Mouse (Mus musculus) lung, embryonic 16.5 days (tissue): Measurements from ENCODE around the gene Nfix. TPM values are rescaled to one million over a fixed set of nuclear protein-coding genes. Genes with fewer than 3 reads are reported as not detected.

Experiments
- ATAC-seq: fragments of 200-750 bp; cut with Nextera tagmentation; 2 replicates; pipeline ENCODE4 v1.8.0; 2017; ENCODE audit warnings: low read depth, mild to moderate bottlenecking, moderate library complexity
- H3K27ac ChIP-seq: fragments of 300-500 bp; sonication (generic); 2 replicates; pipeline ENCODE4 v1.5.1; 2014; ENCODE audit warnings: mild to moderate bottlenecking, control low read depth, low read length
- H3K27me3 ChIP-seq: fragments of 300-500 bp; sonication (generic); 2 replicates; pipeline ENCODE4 v1.6.1; 2014; ENCODE audit warnings: low read depth, low read length, mixed read lengths; ENCODE audit not compliant: control insufficient read depth, insufficient read depth
- H3K36me3 ChIP-seq: fragments of 300-500 bp; sonication (generic); 2 replicates; pipeline ENCODE4 v1.6.1; 2014; ENCODE audit warnings: low read length; ENCODE audit not compliant: control insufficient read depth, insufficient read depth
- H3K4me1 ChIP-seq: fragments of 300-500 bp; sonication (generic); replicated peaks from 2 replicates; pipeline ENCODE4 v1.6.1; 2014; ENCODE audit warnings: low read length, mixed read lengths; ENCODE audit not compliant: control insufficient read depth, insufficient read depth
- H3K4me2 ChIP-seq: fragments of 300-500 bp; sonication (generic); 2 replicates; pipeline ENCODE4 v1.6.1; 2014; ENCODE audit warnings: low read depth, low read length, control low read depth
- H3K4me3 ChIP-seq: fragments of 300-500 bp; sonication (generic); 2 replicates; pipeline ENCODE4 v1.5.1; 2014; ENCODE audit warnings: mild to moderate bottlenecking, low read length, control low read depth
- H3K9ac ChIP-seq: fragments of 300-500 bp; sonication (generic); 2 replicates; pipeline ENCODE4 v1.6.1; 2014; ENCODE audit warnings: low read length, control low read depth
- H3K9me3 ChIP-seq: fragments of 300-500 bp; sonication (generic); 2 replicates; pipeline ENCODE4 v1.6.1; 2016; ENCODE audit warnings: low read length; ENCODE audit not compliant: control insufficient read depth
- WGBS: fragments of 180-500 bp; shearing (Covaris S2); extraction: QIAGEN DNeasy Blood & Tissue Kit; methylation state at CpG from one replicate; pipeline ENCODE4 v1.1.7; 2014; 5-methylcytosine and 5-hydroxymethylcytosine counted together
- polyA plus RNA-seq: library from polyadenylated mRNA; unstranded; fragments of >200 nt; fragmentation: Nextera tagmentation; extraction: Ambion mirVana; gene quantifications from 2 replicates; pipeline ENCODE4 v1.2.1, GENCODE M21; 2015

Nfix gene
- polyA plus RNA-seq, 1 experiment from 2014 or later, result 43.9 TPM

DNA sequence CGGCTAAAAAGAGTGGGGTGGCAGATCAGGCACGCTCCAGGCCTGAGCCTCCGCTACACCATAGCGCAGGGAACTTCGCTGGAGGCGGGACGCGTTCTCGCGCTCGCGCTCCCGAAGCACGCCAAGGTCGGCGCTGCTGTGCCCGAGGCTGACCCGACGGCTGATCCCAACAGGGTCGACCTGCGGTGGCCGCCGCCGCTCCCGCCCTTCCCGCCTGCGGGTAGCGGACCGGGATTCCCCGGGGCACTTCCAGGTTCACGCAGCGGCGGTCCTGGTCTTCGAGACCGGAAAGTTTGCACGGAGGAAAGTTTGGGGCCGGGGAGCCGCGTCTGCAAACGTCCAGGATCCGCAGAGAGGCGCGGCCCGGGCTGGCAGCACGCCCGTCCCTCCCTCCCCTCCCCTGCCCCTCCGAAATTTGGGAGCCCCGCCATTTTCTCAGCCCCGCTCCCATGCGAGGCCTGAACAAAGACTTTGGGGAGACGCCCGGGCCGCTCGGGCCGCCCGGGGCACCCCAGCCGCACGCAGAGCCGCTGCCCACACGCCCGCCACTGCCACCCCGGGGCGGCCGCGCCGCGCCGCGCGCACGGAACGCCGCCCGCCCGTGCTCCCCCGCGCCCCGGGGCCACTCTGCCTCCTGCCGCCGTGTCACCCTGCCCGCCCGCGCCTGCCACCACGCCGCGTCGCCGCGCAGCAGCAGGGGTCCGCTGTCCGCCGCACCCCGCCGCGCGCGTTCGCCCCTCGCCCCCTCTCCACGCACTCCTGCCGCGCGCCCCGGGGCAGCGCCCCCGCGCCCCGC is 810 bp downstream of the Nfix start:
- peak overlapping the region; percentile 90 for H3K4me2 ChIP-seq
- 0% methylated on average over 62 of the region's 108 CpGs for WGBS
- no peaks in the 10 kb centered on the region for H3K9me3 ChIP-seq
- H3K27ac ChIP-seq, result peak overlapping the region; percentile 94
- no peaks in the 10 kb centered on the region for H3K27me3 ChIP-seq
- peaks cover 48% of the 10 kb centered on the region for H3K4me1 ChIP-seq
- H3K4me3 ChIP-seq, result peak overlapping the region; percentile 90
- peak overlapping the region; percentile 99 for H3K9ac ChIP-seq
- peak; percentile 40 for ATAC-seq
- H3K36me3 ChIP-seq, result peaks cover 4% of the 10 kb centered on the region; the same call in 1 of the 2 replicates

DNA sequence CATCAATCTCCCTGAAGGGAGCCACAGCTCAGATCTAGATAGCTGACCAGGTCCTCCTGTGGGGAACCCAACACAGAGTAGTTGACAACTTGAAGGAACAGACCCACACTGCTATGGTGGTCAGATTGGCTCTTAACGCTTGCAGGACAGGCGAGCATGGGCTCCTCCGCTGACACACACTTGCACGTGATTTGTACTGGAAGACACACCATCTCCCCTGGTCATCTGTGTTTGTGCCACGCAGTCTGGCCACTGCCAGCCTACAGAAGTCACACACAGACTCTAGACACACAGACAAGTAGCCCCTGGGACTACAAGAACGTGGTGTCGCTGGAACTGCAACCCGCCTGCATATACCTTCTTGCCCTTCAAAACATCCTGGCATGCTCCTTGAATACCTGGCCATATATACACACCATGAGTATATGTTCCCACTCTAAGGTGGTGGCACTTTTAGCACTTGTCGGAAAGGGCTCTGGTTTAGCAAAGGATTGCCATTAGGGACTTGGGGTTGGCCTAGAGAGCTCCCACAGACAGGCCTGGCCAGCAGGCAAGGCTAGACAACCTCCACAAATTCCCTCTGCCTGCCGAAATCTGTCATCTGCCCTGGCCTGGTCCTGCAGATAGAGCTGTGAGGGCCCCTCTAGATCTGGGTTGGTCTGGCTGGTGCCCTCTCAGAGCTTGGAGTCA is 1.6 kb downstream of the Nfix start:
- no peak for ATAC-seq
- Histone ChIP-seq H3K4me1 (peaks cover 54% of the 10 kb centered on the region), H3K4me3 (peak overlapping the region; percentile 90), H3K9me3 (no peaks in the 10 kb centered on the region), H3K9ac (peak overlapping the region; percentile 99), H3K27me3 (no peaks in the 10 kb centered on the region), H3K27ac (peak overlapping the region; percentile 94), H3K36me3 (peaks cover 4% of the 10 kb centered on the region; the same call in 1 of the 2 replicates), H3K4me2 (peak overlapping the region; percentile 90)
- 59% methylated on average over 10 of the region's 10 CpGs for WGBS

DNA sequence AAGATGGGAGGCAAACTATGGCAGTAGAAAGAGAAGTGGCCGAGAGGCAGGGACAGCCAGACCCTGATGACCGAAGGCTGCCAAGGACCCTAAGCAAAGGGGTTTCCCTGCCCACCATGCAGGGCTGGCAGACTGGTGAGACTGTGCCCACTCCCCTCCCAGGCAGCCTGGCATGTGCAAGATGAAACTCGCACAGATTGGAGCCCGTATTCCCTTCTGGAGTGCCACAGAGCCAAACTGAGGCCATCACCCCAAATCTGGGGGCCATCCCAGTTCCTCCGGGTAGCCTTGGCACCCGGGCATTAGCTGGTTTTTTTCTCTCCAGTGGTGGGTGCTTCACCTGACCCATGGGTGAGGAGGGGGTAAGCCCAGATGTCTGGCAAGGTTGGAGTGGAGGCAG is 2.2 kb downstream of the Nfix start:
- H3K4me3 ChIP-seq, result peak overlapping the region; percentile 90
- peaks cover 55% of the 10 kb centered on the region for H3K4me1 ChIP-seq
- peak overlapping the region; percentile 90 for H3K4me2 ChIP-seq
- no peak overlapping the region for H3K27ac ChIP-seq
- no peak for ATAC-seq
- H3K9me3 ChIP-seq, result no peaks in the 10 kb centered on the region
- H3K27me3 ChIP-seq, result no peaks in the 10 kb centered on the region
- 78% methylated on average over 6 of the region's 6 CpGs for WGBS
- peak overlapping the region; percentile 99 for H3K9ac ChIP-seq
- peaks cover 4% of the 10 kb centered on the region; the same call in 1 of the 2 replicates for H3K36me3 ChIP-seq

DNA sequence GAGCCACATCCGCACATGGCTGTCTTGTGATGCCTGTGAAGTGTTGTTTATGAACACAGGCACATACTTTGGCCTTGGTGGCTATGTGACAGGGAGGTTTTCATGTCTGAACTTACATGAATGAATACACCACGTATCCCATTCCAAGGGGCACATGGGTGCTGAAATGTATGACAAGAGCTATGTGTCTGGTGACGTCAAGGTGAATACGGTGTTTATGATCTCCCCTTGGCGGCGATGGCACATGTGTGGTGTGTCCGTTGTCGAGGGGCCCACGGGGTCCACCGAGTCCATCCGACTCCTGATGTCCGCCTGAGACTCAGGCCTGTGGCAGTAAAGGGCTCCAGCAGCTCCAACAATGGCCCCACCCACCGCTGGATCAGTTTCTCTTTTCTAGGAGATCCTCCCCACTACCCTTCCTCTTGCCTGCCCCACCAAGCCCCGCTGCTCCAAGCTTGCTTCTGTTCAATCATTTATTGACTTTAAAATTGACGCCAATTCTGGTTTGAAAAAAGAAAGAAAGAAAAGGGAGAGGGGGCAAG is 2.8 kb downstream of the Nfix start:
- ATAC-seq, result no peak
- WGBS, result 80% methylated on average over 15 of the region's 15 CpGs
- peaks cover 4% of the 10 kb centered on the region; the same call in 1 of the 2 replicates for H3K36me3 ChIP-seq

DNA sequence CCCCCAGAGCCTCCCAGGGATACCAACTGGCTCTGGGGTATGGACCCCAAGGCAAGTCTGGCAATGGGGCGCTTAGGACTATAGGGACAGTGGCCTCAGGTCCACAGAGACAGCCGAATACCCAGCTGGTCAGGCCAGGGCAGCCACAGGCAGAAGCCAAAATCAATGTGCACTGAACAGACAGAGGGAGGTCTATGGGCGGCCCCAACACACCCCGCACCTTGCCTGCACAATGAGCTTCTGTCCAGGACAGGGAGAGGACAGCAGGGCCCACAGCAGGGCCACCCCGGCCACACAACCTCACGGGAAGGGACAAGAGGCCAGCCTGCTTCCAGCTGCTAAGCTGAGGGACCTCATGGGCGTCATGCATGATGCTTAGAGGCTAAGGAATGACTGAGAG is 5.7 kb downstream of the Nfix start:
- ATAC-seq, result peak; percentile 43
- peak overlapping the region; percentile 9; the same call in 1 of the 2 replicates for H3K4me3 ChIP-seq
- peaks cover 72% of the 10 kb centered on the region for H3K4me1 ChIP-seq
- H3K36me3 ChIP-seq, result peaks cover 4% of the 10 kb centered on the region; the same call in 1 of the 2 replicates
- 39% methylated on average over 7 of the region's 7 CpGs for WGBS
- H3K9me3 ChIP-seq, result no peaks in the 10 kb centered on the region
- peak overlapping the region; percentile 47; the same call in 1 of the 2 replicates for H3K4me2 ChIP-seq
- no peaks in the 10 kb centered on the region for H3K27me3 ChIP-seq
- peak overlapping the region; percentile 2; the same call in 1 of the 2 replicates for H3K9ac ChIP-seq
- peak overlapping the region; percentile 80 for H3K27ac ChIP-seq

More for the DNA sequence above, 2.8 kb downstream of the Nfix start:
- H3K4me2 ChIP-seq, result no peak overlapping the region
- no peak overlapping the region; the same call in 1 of the 2 replicates for H3K9ac ChIP-seq
- H3K4me1 ChIP-seq, result peaks cover 58% of the 10 kb centered on the region
- H3K27ac ChIP-seq, result no peak overlapping the region
- H3K4me3 ChIP-seq, result no peak overlapping the region
- no peaks in the 10 kb centered on the region for H3K9me3 ChIP-seq
- no peaks in the 10 kb centered on the region for H3K27me3 ChIP-seq

DNA sequence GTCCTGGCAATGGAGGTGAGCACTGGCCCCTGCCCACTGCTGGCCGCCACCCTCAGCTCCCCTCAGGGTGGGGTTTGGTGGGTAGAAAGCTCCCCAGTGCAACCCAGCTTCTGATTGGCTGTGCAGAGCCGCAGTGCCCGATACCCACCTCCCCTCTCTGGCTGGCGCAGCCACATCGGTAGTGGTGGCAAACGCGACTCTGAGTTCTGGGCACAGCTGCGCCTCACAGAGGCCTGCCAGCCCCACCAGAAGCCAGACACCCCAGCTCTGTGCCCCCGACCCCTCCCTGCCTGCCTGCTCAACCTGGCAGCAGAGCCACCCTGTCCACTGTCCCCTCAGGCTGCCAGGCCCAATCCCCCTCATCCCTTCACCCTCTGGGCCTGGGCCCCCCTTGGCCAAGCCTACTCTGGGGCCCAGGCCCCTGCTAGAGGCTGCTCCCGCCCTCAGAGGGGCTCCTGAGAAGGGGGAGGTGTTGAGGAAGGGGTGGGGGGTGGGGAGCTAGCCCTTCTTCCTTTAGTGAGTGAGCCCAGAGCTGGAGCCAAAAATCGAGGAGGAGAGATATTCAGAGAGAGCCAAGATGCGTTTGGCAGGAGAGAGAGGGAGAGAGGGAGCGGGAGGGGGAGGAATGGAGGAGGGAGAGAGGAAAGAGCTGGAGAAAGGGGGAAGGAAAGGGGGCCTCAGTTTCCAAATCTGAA is 6.2 kb downstream of the Nfix start:
- WGBS, result 39% methylated on average over 11 of the region's 13 CpGs
- H3K4me3 ChIP-seq, result peak overlapping the region; percentile 14
- peaks cover 76% of the 10 kb centered on the region for H3K4me1 ChIP-seq
- peak overlapping the region; percentile 80 for H3K27ac ChIP-seq
- no peaks in the 10 kb centered on the region for H3K9me3 ChIP-seq
- no peaks in the 10 kb centered on the region for H3K27me3 ChIP-seq
- H3K4me2 ChIP-seq, result peak overlapping the region; percentile 47
- peak overlapping the region; percentile 54 for H3K9ac ChIP-seq
- peak; percentile 81 for ATAC-seq
- H3K36me3 ChIP-seq, result peaks cover 4% of the 10 kb centered on the region; the same call in 1 of the 2 replicates

DNA sequence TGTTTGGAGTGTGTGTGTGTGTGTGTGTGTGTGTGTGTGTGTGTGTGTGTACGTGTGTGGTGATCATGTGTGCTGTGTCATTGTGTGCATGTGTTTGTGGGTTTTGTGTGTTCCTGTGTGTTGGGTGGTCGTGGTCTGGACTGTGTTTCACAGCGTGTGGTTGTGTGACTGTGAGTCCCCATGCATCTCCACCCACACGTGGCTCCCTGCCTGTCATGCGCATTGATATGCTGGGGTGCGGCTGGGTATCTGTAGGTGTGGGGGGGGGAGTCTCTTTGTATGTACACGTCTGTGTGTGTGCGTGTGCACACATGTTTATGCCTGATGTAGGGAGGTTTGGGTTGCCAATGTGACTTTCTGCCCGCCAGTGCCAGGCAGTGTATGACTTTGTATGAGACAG is 7.0 kb downstream of the Nfix start:
- ATAC-seq, result no peak

DNA sequence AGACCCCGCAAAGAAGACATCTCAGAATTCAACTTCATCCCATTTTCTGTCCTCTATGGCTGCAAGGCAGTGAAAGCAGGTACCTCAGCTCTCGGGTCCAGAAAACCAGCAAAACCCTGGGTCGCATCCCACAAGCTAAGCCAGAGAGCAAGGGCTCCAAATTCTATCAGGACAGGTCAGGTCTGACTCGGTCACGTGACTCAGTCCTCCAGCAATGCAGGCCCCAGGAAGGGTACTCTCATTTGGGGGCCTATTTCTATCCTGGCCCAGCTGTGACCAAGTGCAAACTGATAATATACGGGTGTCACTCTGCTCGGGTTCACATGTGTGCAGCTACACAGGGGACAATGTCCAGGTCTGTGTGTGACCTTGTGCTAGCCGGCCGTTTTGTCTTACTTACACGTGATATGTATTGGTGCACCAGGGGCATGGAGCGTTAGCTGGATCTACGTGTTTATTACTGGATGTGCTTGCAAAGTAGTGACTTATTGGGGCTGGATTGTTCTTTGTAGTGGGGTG is 7.7 kb downstream of the Nfix start:
- H3K36me3 ChIP-seq, result peaks cover 4% of the 10 kb centered on the region; the same call in 1 of the 2 replicates
- WGBS, result 78% methylated on average over 12 of the region's 12 CpGs
- H3K27me3 ChIP-seq, result peaks cover 3% of the 10 kb centered on the region
- no peak overlapping the region for H3K4me2 ChIP-seq
- no peak overlapping the region for H3K9ac ChIP-seq
- H3K4me1 ChIP-seq, result peaks cover 76% of the 10 kb centered on the region
- no peak for ATAC-seq
- no peak overlapping the region for H3K27ac ChIP-seq
- H3K4me3 ChIP-seq, result no peak overlapping the region
- no peaks in the 10 kb centered on the region for H3K9me3 ChIP-seq

More for the DNA sequence above, 7.0 kb downstream of the Nfix start:
- Histone ChIP-seq H3K4me2 (no peak overlapping the region), H3K9ac (no peak overlapping the region), H3K36me3 (peaks cover 4% of the 10 kb centered on the region; the same call in 1 of the 2 replicates), H3K4me3 (no peak overlapping the region), H3K9me3 (no peaks in the 10 kb centered on the region), H3K4me1 (peaks cover 76% of the 10 kb centered on the region), H3K27me3 (no peaks in the 10 kb centered on the region), H3K27ac (no peak overlapping the region)
- WGBS, result 80% methylated on average over 9 of the region's 9 CpGs
